Mouse (Mus musculus): ENCODE results near the gene Olfm4.

DNA sequence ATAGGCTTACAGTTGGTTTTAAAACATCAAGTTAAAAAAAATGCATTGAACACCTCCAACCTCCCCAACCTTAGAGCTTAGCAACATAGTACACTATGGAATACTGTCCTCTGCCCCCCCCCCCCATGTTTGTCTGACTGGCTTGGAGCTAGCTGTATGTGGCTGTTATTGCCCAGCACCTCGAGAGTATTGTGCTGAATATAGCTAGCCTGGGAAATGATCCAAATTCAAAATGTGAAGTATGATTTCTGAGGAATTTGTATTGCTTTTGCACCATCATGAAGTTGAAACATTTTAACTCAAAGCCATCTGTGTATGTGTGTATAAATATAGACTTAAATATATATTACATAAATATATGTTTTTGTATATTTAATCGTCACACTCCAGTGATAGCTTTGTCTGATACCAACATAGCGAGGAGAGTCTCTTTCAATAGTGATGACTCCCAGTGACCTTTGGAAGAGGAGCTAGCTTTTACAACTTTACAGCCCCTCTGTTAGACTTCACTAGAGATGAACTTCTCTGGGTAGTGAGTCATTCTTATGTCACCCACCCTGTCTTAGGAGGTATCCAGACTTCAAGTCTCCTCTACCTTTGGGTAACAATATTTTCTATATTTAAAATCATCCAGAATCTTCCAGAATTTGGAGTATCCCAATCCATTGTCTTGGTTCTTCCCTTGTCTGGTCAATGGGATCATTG lies 45.6 kb downstream of the Olfm4 start:
- TF ChIP-seq POLR2A (IDR thresholded peaks at IDR 0.05; ENCODE audit: low read depth, low read length) (no peak), CTCF (IDR thresholded peaks at IDR 0.05; ENCODE audit: borderline replicate concordance, insufficient read depth, low read length) (no peak)
